Mouse (Mus musculus) liver, embryonic 11.5 days (tissue): ENCODE results near the gene Coq9. TPM values are rescaled to one million over a fixed set of nuclear protein-coding genes. Genes with fewer than 3 reads are reported as not detected.

ENCODE experiments used
- ATAC-seq: fragments of 200-750 bp; cut with Nextera tagmentation; replicated peaks from 2 replicates; pipeline ENCODE4 v1.8.0; 2017; ENCODE audit warnings: moderate number of reproducible peaks, mild to moderate bottlenecking, moderate TSS enrichment, moderate library complexity; ENCODE audit not compliant: low FRiP score
- DNase-seq: peaks from one replicate; pipeline ENCODE4 v3.0.0-alpha.2; 2017; ENCODE audit warnings: low spot score
- H3K27ac ChIP-seq: fragments of 300-500 bp; sonication (generic); 2 replicates; pipeline ENCODE4 v1.5.1; 2014; ENCODE audit warnings: mild to moderate bottlenecking, low read depth, low read length, control low read depth
- H3K27me3 ChIP-seq: fragments of 300-500 bp; sonication (generic); replicated peaks from 2 replicates; pipeline ENCODE4 v1.6.1; 2014; ENCODE audit warnings: low read length, mixed read lengths; ENCODE audit not compliant: control insufficient read depth, insufficient read depth
- H3K36me3 ChIP-seq: fragments of 300-500 bp; sonication (generic); 2 replicates; pipeline ENCODE4 v1.6.1; 2014; ENCODE audit warnings: mild to moderate bottlenecking, low read length, moderate library complexity, mixed read lengths; ENCODE audit not compliant: control insufficient read depth, insufficient read depth
- H3K4me1 ChIP-seq: fragments of 300-500 bp; sonication (generic); replicated peaks from 2 replicates; pipeline ENCODE4 v1.6.1; 2014; ENCODE audit warnings: low read length, mixed read lengths; ENCODE audit not compliant: control insufficient read depth, insufficient read depth
- H3K4me2 ChIP-seq: fragments of 300-500 bp; sonication (generic); 2 replicates; pipeline ENCODE4 v1.6.1; 2014; ENCODE audit warnings: mild to moderate bottlenecking, control low read depth, moderate library complexity
- H3K4me3 ChIP-seq: fragments of 300-500 bp; sonication (generic); 2 replicates; pipeline ENCODE4 v1.5.1; 2014; ENCODE audit warnings: low read depth, low read length, control low read depth
- H3K9ac ChIP-seq: fragments of 300-500 bp; sonication (generic); 2 replicates; pipeline ENCODE4 v1.6.1; 2014; ENCODE audit warnings: low read depth, low read length, control low read depth
- H3K9me3 ChIP-seq: fragments of 300-500 bp; sonication (generic); 2 replicates; pipeline ENCODE4 v1.6.1; 2016; ENCODE audit warnings: low read length, inconsistent platforms, mixed read lengths; ENCODE audit not compliant: control insufficient read depth
- WGBS: fragments of 180-500 bp; shearing (Covaris S2); extraction: QIAGEN DNeasy Blood & Tissue Kit; methylation state at CpG from one replicate; pipeline ENCODE4 v1.1.7; 2014; 5-methylcytosine and 5-hydroxymethylcytosine counted together
- polyA plus RNA-seq: library from polyadenylated mRNA; unstranded; fragments of >200 nt; fragmentation: Nextera tagmentation; extraction: Ambion mirVana; gene quantifications from 2 replicates; pipeline ENCODE4 v1.2.1, GENCODE M21; 2014

Coq9 gene
- polyA plus RNA-seq, 1 experiment from 2014 or later = 82.9 TPM

GRCm38 (mm10) chr8:94870003-94870402 lies 31.9 kb downstream of the Coq9 start:
- WGBS = 53% methylated on average over 4 of the region's 4 CpGs
- H3K9me3 ChIP-seq = no peaks in the 10 kb centered on the region
- H3K36me3 ChIP-seq = peaks cover 10% of the 10 kb centered on the region; the same call in 1 of the 2 replicates
- H3K9ac ChIP-seq = no peak overlapping the region
- DNase-seq = no peak
- ATAC-seq = no peak
- peak overlapping the region; percentile 37; the same call in 1 of the 2 replicates for H3K4me3 ChIP-seq
- H3K27me3 ChIP-seq = peaks cover 6% of the 10 kb centered on the region; the same call in 1 of the 2 replicates
- H3K27ac ChIP-seq = no peak overlapping the region
- H3K4me2 ChIP-seq = peak overlapping the region; percentile 73; the same call in 1 of the 2 replicates
- peaks cover 39% of the 10 kb centered on the region for H3K4me1 ChIP-seq

GRCm38 (mm10) chr8:94870474-94871107 lies 32.5 kb downstream of the Coq9 start:
- H3K27ac ChIP-seq = no peak overlapping the region
- H3K4me3 ChIP-seq = peak overlapping the region; percentile 37
- no peaks in the 10 kb centered on the region for H3K9me3 ChIP-seq
- H3K4me1 ChIP-seq = peaks cover 44% of the 10 kb centered on the region
- peak overlapping the region; percentile 73 for H3K4me2 ChIP-seq
- no peak for DNase-seq
- H3K27me3 ChIP-seq = peaks cover 11% of the 10 kb centered on the region
- peak overlapping the region; percentile 52 for H3K9ac ChIP-seq
- 17% methylated on average over 21 of the region's 22 CpGs for WGBS
- H3K36me3 ChIP-seq = peaks cover 5% of the 10 kb centered on the region; the same call in 1 of the 2 replicates
- ATAC-seq = no peak

GRCm38 (mm10) chr8:94871108-94871894 lies 33.2 kb downstream of the Coq9 start:
- peaks cover 46% of the 10 kb centered on the region for H3K4me1 ChIP-seq
- H3K4me3 ChIP-seq = peak overlapping the region; percentile 37
- ATAC-seq = peak; percentile 14; the same call in 1 of the 2 replicates
- H3K9me3 ChIP-seq = no peaks in the 10 kb centered on the region
- H3K36me3 ChIP-seq = peaks cover 3% of the 10 kb centered on the region; the same call in 1 of the 2 replicates
- H3K9ac ChIP-seq = no peak overlapping the region; the same call in 1 of the 2 replicates
- peak overlapping the region; percentile 73 for H3K4me2 ChIP-seq
- H3K27ac ChIP-seq = no peak overlapping the region
- DNase-seq = peak; percentile 66
- peaks cover 11% of the 10 kb centered on the region for H3K27me3 ChIP-seq
- WGBS = 5% methylated on average over 7 of the region's 7 CpGs

- Histone ChIP-seq H3K4me1 (peaks cover 49% of the 10 kb centered on the region), H3K9me3 (no peaks in the 10 kb centered on the region), H3K4me3 (no peak overlapping the region), H3K27me3 (peaks cover 11% of the 10 kb centered on the region), H3K27ac (no peak overlapping the region), H3K4me2 (no peak overlapping the region), H3K36me3 (no peaks in the 10 kb centered on the region), H3K9ac (no peak overlapping the region)
- ATAC-seq (no peak), DNase-seq (no peak)
- 56% methylated on average over 3 of the region's 3 CpGs for WGBS
Measured at GRCm38 (mm10) chr8:94872156-94872555, 34.0 kb downstream of the Coq9 start.

GRCm38 (mm10) chr8:94872576-94872975 lies 34.5 kb downstream of the Coq9 start:
- H3K9me3 ChIP-seq = no peaks in the 10 kb centered on the region
- peaks cover 49% of the 10 kb centered on the region for H3K4me1 ChIP-seq
- no peak overlapping the region for H3K4me2 ChIP-seq
- no peak overlapping the region for H3K27ac ChIP-seq
- H3K36me3 ChIP-seq = no peaks in the 10 kb centered on the region
- H3K9ac ChIP-seq = no peak overlapping the region
- H3K4me3 ChIP-seq = no peak overlapping the region
- no peak for DNase-seq
- H3K27me3 ChIP-seq = peaks cover 11% of the 10 kb centered on the region
- 71% methylated on average over 2 of the region's 2 CpGs for WGBS
- no peak for ATAC-seq

GRCm38 (mm10) chr8:94874358-94874757 lies 36.2 kb downstream of the Coq9 start:
- ATAC-seq = peak; percentile 37
- no peak overlapping the region for H3K27ac ChIP-seq

GRCm38 (mm10) chr8:94875096-94875870 lies 37.2 kb downstream of the Coq9 start:
- no peak for DNase-seq
- peak overlapping the region; percentile 98 for H3K4me2 ChIP-seq
- peaks cover 36% of the 10 kb centered on the region for H3K4me1 ChIP-seq
- H3K9ac ChIP-seq = peak overlapping the region; percentile 79
- peak overlapping the region; percentile 68; the same call in 1 of the 2 replicates for H3K27ac ChIP-seq
- H3K36me3 ChIP-seq = no peaks in the 10 kb centered on the region
- 16% methylated on average over 17 of the region's 17 CpGs for WGBS
- H3K27me3 ChIP-seq = peaks cover 11% of the 10 kb centered on the region
- ATAC-seq = no peak
- H3K4me3 ChIP-seq = peak overlapping the region; percentile 74
- H3K9me3 ChIP-seq = no peaks in the 10 kb centered on the region

More at GRCm38 (mm10) chr8:94874358-94874757, 36.2 kb downstream of the Coq9 start:
- H3K4me2 ChIP-seq = peak overlapping the region; percentile 98
- H3K9me3 ChIP-seq = no peaks in the 10 kb centered on the region
- H3K27me3 ChIP-seq = peaks cover 11% of the 10 kb centered on the region
- H3K9ac ChIP-seq = no peak overlapping the region
- H3K4me1 ChIP-seq = peaks cover 40% of the 10 kb centered on the region
- peak; percentile 74 for DNase-seq
- H3K36me3 ChIP-seq = no peaks in the 10 kb centered on the region
- peak overlapping the region; percentile 74 for H3K4me3 ChIP-seq
- WGBS = 14% methylated on average over 6 of the region's 6 CpGs

GRCm38 (mm10) chr8:94875871-94876150 lies 37.7 kb downstream of the Coq9 start:
- H3K36me3 ChIP-seq = no peaks in the 10 kb centered on the region
- ATAC-seq (peak; percentile 22), DNase-seq (no peak)
- peaks cover 8% of the 10 kb centered on the region for H3K27me3 ChIP-seq
- H3K9ac ChIP-seq = peak overlapping the region; percentile 79
- peak overlapping the region; percentile 68 for H3K27ac ChIP-seq
- H3K4me1 ChIP-seq = peaks cover 31% of the 10 kb centered on the region
- no peaks in the 10 kb centered on the region for H3K9me3 ChIP-seq
- H3K4me3 ChIP-seq = peak overlapping the region; percentile 74
- WGBS = 1% methylated on average over 18 of the region's 20 CpGs
- H3K4me2 ChIP-seq = peak overlapping the region; percentile 98
